8 mouse cellular contexts compared by ENCODE assay signal in the genomic region with DNA sequence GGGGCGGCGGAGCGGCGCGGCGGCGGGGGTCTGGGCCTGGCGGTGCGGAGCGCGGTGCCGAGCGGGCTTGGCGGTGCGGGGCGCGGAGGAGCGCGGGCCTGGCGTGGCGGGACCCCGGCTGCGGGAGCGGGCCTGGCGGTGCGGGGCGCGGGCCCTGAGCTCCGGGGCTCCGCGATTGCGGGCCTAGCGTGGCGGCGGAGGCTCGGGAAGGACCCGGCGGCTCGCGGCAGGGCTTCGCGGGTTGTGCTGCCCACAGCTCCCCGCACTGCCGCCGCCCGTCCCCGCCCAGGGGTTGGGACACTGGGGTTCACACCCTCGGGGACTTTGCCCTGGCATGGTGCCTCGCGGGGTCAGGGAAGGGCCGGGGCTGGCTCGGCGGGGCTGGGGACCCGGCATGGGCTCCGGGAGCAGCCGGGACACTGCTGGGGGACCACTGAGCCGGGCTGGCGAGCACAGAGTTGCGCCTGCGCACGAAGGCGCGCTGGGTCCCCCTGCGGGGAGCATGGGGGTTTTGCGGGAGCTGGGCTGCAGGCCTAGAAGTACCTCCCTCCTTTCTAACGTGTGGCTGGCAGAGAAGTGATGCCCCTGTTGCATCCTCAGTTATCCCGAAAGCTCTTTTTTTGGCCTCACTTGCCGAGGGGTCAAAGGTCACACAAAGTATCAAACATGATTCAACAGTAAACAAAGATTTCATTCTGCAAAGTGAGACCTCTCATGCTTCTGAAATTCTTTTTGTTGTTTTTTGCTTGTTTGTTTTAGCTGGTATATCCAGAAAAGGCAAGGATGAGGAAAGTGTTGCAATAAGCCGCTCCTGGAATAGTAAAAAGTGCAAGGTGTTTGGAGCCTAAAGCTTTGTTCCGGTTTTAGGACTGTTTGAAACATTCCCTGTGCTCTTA. TPM values are rescaled to one million over a fixed set of nuclear protein-coding genes. Genes with fewer than 3 reads are reported as not detected.
DNase-seq lines count a peak whose midpoint lies in the region; ATAC-seq and TF ChIP-seq lines count a peak whose summit lies in the region.

A gene (minus strand): TSS at position 240 of the 896 bp plus-strand sequence.

- no peaks in the 10 kb centered on the region for H3K9me3 ChIP-seq in ES-E14 (ENCODE audit: control insufficient read depth, insufficient read depth, low read depth, low read length)
- no peaks in the 10 kb centered on the region for H3K9me3 ChIP-seq in forebrain, embryonic 14.5 days (replicated peaks; ENCODE audit: control insufficient read depth, low read length)

- peak; percentile 63 for ATAC-seq in cerebellum, adult (ENCODE audit: insufficient number of reproducible peaks, low FRiP score, low TSS enrichment)
- ATAC-seq in forebrain, embryonic 14.5 days: peak; percentile 97

- H3K4me2 ChIP-seq in forebrain, embryonic 14.5 days (ENCODE audit: low read length): peak within 1 kb of the TSS; percentile 72

- peak within 1 kb of the TSS; percentile 88 to 91 for H3K4me3 ChIP-seq in ES-E14 (ENCODE audit: insufficient read depth in 1 of 2, low read depth in 1 of 2, low read length in 2 of 2, poor library complexity in 1 of 2, severe bottlenecking in 1 of 2)
- H3K4me3 ChIP-seq in forebrain, embryonic 14.5 days (ENCODE audit: low read depth, low read length): peak within 1 kb of the TSS; percentile 89
- peak within 1 kb of the TSS; percentile 99 for H3K4me3 ChIP-seq in lung, adult 2 months (replicated peaks; ENCODE audit: extremely low read depth, low read depth, low read length)
- peak within 1 kb of the TSS; percentile 73 for H3K4me3 ChIP-seq in olfactory bulb, adult 2 months (ENCODE audit: insufficient read depth, low read depth, low read length)

- H3K4me1 ChIP-seq in ES-E14 (ENCODE audit: control insufficient read depth in 2 of 2, insufficient read depth in 2 of 2, low read length in 2 of 2, poor library complexity in 1 of 2): peaks cover 2 to 3% of the 10 kb centered on the region in 2 experiments; a peak in 1 of 4 replicates
- H3K4me1 ChIP-seq in forebrain, embryonic 14.5 days (ENCODE audit: control insufficient read depth, insufficient read depth, low read length): peaks cover 10% of the 10 kb centered on the region
- H3K4me1 ChIP-seq in lung, adult 2 months (ENCODE audit: control insufficient read depth, insufficient read depth, low read length): peaks cover 3% of the 10 kb centered on the region; the same call in 1 of the 2 replicates
- H3K4me1 ChIP-seq in olfactory bulb, adult 2 months (ENCODE audit: control insufficient read depth, insufficient read depth, low read length): no peaks in the 10 kb centered on the region

- H3K9ac ChIP-seq in ES-E14 (ENCODE audit: insufficient read depth, low read depth, low read length, poor library complexity, severe bottlenecking): peak within 1 kb of the TSS; percentile 89
- H3K9ac ChIP-seq in forebrain, embryonic 14.5 days (ENCODE audit: low read length): peak within 1 kb of the TSS; percentile 96

- peak within 1 kb of the TSS; percentile 34; the same call in 1 of the 2 replicates for H3K27ac ChIP-seq in ES-E14 (ENCODE audit: insufficient read depth, low read depth, low read length, poor library complexity, severe bottlenecking)
- H3K27ac ChIP-seq in forebrain, embryonic 14.5 days (ENCODE audit: low read depth, low read length): peak within 1 kb of the TSS; percentile 99
- H3K27ac ChIP-seq in olfactory bulb, adult 2 months (ENCODE audit: insufficient read depth, low read depth, low read length): peak within 1 kb of the TSS; percentile 81

- in situ Hi-C loops in ES-E14 (cut with MboI; ENCODE audit: low sequenced_read_pairs in 2 of 2, unreplicated experiment in 2 of 2): no loop called here

- TF ChIP-seq CTCF in lung, adult 2 months (IDR thresholded peaks at IDR 0.05; ENCODE audit: insufficient read depth, low read length): no peak
- TF ChIP-seq CTCF in olfactory bulb, adult 2 months (IDR thresholded peaks at IDR 0.05; ENCODE audit: insufficient read depth, low read depth, low read length): no peak

- intact Hi-C loops in heart, postnatal 14 days (cut with DNase I): loop anchor here (5.0 kb wide), 4 partner anchors 68 to 132 kb away; a partner anchor contains a TSS

- no peaks in the 10 kb centered on the region for H3K27me3 ChIP-seq in forebrain, embryonic 14.5 days (replicated peaks; ENCODE audit: control insufficient read depth, insufficient read depth, low read length)

- WGBS in forebrain, embryonic 14.5 days: 2% methylated on average over 56 of the region's 70 CpGs
- 2% methylated on average over 65 of the region's 70 CpGs for WGBS in lung, adult 2 months
- 7% methylated on average over 62 of the region's 70 CpGs for WGBS in olfactory bulb, adult 2 months

- TF ChIP-seq POLR2A in lung, adult 2 months (IDR thresholded peaks at IDR 0.05; ENCODE audit: borderline replicate concordance, extremely low read depth, low read depth, low read length): peak; percentile 36; the same call in 1 of the 2 replicates
- peak; percentile 58 for TF ChIP-seq POLR2A in olfactory bulb, adult 2 months (IDR thresholded peaks at IDR 0.05; ENCODE audit: insufficient read depth, low read depth, low read length)

- DNase-seq in ES-E14 (ENCODE audit: low read depth, low spot score): no peak
- peak; percentile 94 for DNase-seq in forebrain, embryonic 14.5 days (ENCODE audit: low spot score)
- peak; percentile 81 to 82 for DNase-seq in heart, postnatal 14 days
- peak; percentile 80 to 81 for DNase-seq in layer of hippocampus, adult 18-20 months (ENCODE audit: low spot score in 2 of 2)
- peak; percentile 75 for DNase-seq in lung, adult 2 months
- peak; percentile 77 to 80 for DNase-seq in thymus, adult 18-20 months

- no peaks in the 10 kb centered on the region for H3K36me3 ChIP-seq in ES-E14 (ENCODE audit: control insufficient read depth, insufficient read depth, low read length, poor library complexity, severe bottlenecking)
- peaks cover 5% of the 10 kb centered on the region; the same call in 1 of the 2 replicates for H3K36me3 ChIP-seq in forebrain, embryonic 14.5 days (ENCODE audit: control insufficient read depth, insufficient read depth, low read length)

TF ChIP-seq in ES-E14, 5 proteins besides CTCF, POLR2A, EP300 and RAD21:
- TF ChIP-seq CHD2 (IDR thresholded peaks at IDR 0.05; ENCODE audit: low read depth, low read length) (no peak), MAFK (IDR thresholded peaks at IDR 0.05; ENCODE audit: insufficient read depth, low read depth, low read length) (no peak), ZC3H11A (IDR thresholded peaks at IDR 0.05; ENCODE audit: borderline replicate concordance, low read depth, low read length) (no peak), HCFC1 (IDR thresholded peaks at IDR 0.05; ENCODE audit: borderline replicate concordance, insufficient read depth, low read length) (no peak), ZNF384 (IDR thresholded peaks at IDR 0.05; ENCODE audit: low read depth, low read length) (no peak)

RNA-seq across cellular contexts. Expression of the gene that starts here (rescaled TPM):
- 13.0 TPM in 2 replicates for total RNA-seq in ES-E14 (2012; rRNA removed)
- polyA plus RNA-seq in forebrain, embryonic 14.5 days (2014; fragmentation: Nextera tagmentation; extraction: Ambion mirVana): 3.6 and 4.3 TPM in 2 replicates
- total RNA-seq in heart, postnatal 14 days (2021): 1 to 10 TPM; 7.4 to 8.8 TPM
- total RNA-seq in layer of hippocampus, adult 18-20 months (2021): 10 to 100 TPM; 12.6 to 15.1 TPM
- polyA plus RNA-seq in lung, adult 2 months (2012; rRNA removed): 1.8 and 4.4 TPM in 2 replicates
- polyA plus RNA-seq in olfactory bulb, adult 2 months (2012; ENCODE audit: insufficient read depth, insufficient read length, low replicate concordance, missing spikeins): not detected in 2 replicates

Comparison
In these comparisons a context has a peak if more than half of its experiments do, and no peak if none do; other contexts are left out.
1. H3K27ac ChIP-seq: peak in every context shown above with its lines; median percentile 99 in forebrain, embryonic 14.5 days; 81 in olfactory bulb, adult 2 months; 34 in ES-E14.